In the genomic region with DNA sequence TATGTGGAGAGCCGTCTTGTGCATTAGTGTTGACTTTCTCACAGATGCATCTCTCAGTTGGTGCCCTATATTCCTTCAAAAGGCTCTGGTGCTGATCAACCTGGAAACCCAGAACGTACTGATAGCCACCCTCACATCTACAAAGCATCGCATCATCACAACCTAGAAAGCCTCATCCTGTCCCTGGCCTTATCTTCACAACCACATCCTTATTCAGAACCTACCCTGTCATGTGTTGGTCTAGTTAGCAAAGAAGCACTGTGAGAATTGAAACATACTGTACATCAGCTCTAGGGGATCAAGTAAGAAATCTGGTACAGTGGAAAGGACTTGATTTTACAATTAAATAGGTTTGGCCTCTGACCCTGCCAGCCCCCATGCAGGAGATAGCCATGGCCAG, we compare ENCODE assay signal across 27 mouse cellular contexts. TPM values are rescaled to one million over a fixed set of nuclear protein-coding genes. Genes with fewer than 3 reads are reported as not detected.
DNase-seq lines count a peak whose midpoint lies in the region; ATAC-seq lines count a peak whose summit lies in the region.
"Had no signal": no experiment of that assay in that cellular context is flagged by ENCODE, and none has a peak within 500 bp of the region (broad histone marks: within the 10 kb centered on the region; RNA-seq: fewer than 3 reads in every experiment).

No protein-coding gene starts in this region.

- peak; percentile 99 for ATAC-seq in activated CD4-positive, CD25-positive, alpha-beta regulatory T cell, adult 4 months
- peak; percentile 45; the same call in 1 of the 2 replicates for ATAC-seq in monocyte, adult 5-6 weeks (replicated peaks; ENCODE audit: insufficient number of reproducible peaks, low FRiP score, low TSS enrichment, poor library complexity, severe bottlenecking)
- no peak for ATAC-seq in midbrain, embryonic 16.5 days
- ATAC-seq: forebrain, embryonic 13.5 days had no signal

- no peak overlapping the region for H3K27ac ChIP-seq in midbrain, embryonic 16.5 days (ENCODE audit: low read length)
- H3K27ac ChIP-seq: forebrain, embryonic 13.5 days; gastrocnemius, adult 2 months; heart, embryonic 13.5 days; hindbrain, embryonic 12.5 days; kidney, postnatal 0 days; left cerebral cortex, adult 2 months; liver, embryonic 15.5 days; lung, embryonic 15.5 days had no signal

- intact Hi-C loops in gastrocnemius, postnatal 36 days (cut with DNase I) = no loop called here

- no peak overlapping the region for H3K4me3 ChIP-seq in midbrain, embryonic 16.5 days (ENCODE audit: low read depth, low read length)
- H3K4me3 ChIP-seq: forebrain, embryonic 13.5 days; gastrocnemius, adult 2 months; heart, embryonic 13.5 days; hindbrain, embryonic 12.5 days; left cerebral cortex, adult 2 months; liver, embryonic 15.5 days; lung, embryonic 15.5 days had no signal

- peaks cover 24% of the 10 kb centered on the region for H3K36me3 ChIP-seq in midbrain, embryonic 16.5 days (ENCODE audit: control insufficient read depth, insufficient read depth, low read length)

- 96% methylated on average over 3 of the region's 3 CpGs for WGBS in midbrain, embryonic 16.5 days

- H3K9ac ChIP-seq in midbrain, embryonic 16.5 days (ENCODE audit: low read depth, low read length) = no peak overlapping the region
- H3K9ac ChIP-seq: forebrain, embryonic 13.5 days; heart, embryonic 13.5 days; hindbrain, embryonic 12.5 days; liver, embryonic 15.5 days; lung, embryonic 15.5 days had no signal

- no peaks in the 10 kb centered on the region for H3K9me3 ChIP-seq in midbrain, embryonic 16.5 days (replicated peaks; ENCODE audit: control insufficient read depth, low read length, poor library complexity, severe bottlenecking)
- H3K9me3 ChIP-seq: forebrain, embryonic 13.5 days; heart, embryonic 13.5 days; hindbrain, embryonic 12.5 days; liver, embryonic 15.5 days; lung, embryonic 15.5 days had no signal

- no peaks in the 10 kb centered on the region for H3K27me3 ChIP-seq in midbrain, embryonic 16.5 days (ENCODE audit: control insufficient read depth, insufficient read depth, low read depth, low read length)
- H3K27me3 ChIP-seq: forebrain, embryonic 13.5 days; heart, embryonic 13.5 days; hindbrain, embryonic 12.5 days; liver, embryonic 15.5 days; lung, embryonic 15.5 days had no signal

- no peak overlapping the region for H3K4me2 ChIP-seq in midbrain, embryonic 16.5 days (ENCODE audit: low read length)
- H3K4me2 ChIP-seq: forebrain, embryonic 13.5 days; heart, embryonic 13.5 days; hindbrain, embryonic 12.5 days; liver, embryonic 15.5 days; lung, embryonic 15.5 days had no signal

- no peaks in the 10 kb centered on the region for H3K4me1 ChIP-seq in midbrain, embryonic 16.5 days (ENCODE audit: control insufficient read depth, insufficient read depth, low read length)
- H3K4me1 ChIP-seq: forebrain, embryonic 13.5 days; heart, embryonic 13.5 days; hindbrain, embryonic 12.5 days; liver, embryonic 15.5 days; lung, embryonic 15.5 days had no signal

- DNase-seq in 416B (ENCODE audit: low read depth) = peak; percentile 90
- peak; percentile 87 for DNase-seq in CD4-positive helper T cell, adult 2 months (ENCODE audit: low read depth, low spot score)
- DNase-seq in gastrocnemius, postnatal 36 days = no peak
- no peak for DNase-seq in urinary bladder, postnatal 14 days (ENCODE audit: low spot score)
- DNase-seq: adrenal gland, postnatal 14 days; cerebellum, adult 2 months; cerebellum, postnatal 36 days; gastrocnemius, adult 2 months; heart, postnatal 14 days; kidney, adult 18-20 months; lung, postnatal 36 days; retina, postnatal 1 day; right cerebral cortex, postnatal 4 days; thymus, postnatal 14 days had no signal

RNA-seq across cellular contexts. Expression of a gene that starts 23.8 kb away (rescaled TPM):
- polyA plus RNA-seq in activated CD4-positive, CD25-positive, alpha-beta regulatory T cell, adult 4 months (2017; shearing (Covaris generic)) = not detected
- 0.29 TPM in 1 of 3 replicates, not detected in the others for total RNA-seq in monocyte, adult 5-6 weeks (2017)
- not detected in 2 replicates for polyA plus RNA-seq in midbrain, embryonic 16.5 days (2015; fragmentation: Nextera tagmentation; extraction: Ambion mirVana)
- 100 to 1,000 TPM; 173 to 239 TPM for total RNA-seq in gastrocnemius, postnatal 36 days (2021)
- total RNA-seq: ES-E14; midbrain, postnatal 0 days had no signal
- polyA plus RNA-seq: forebrain, embryonic 13.5 days; hindbrain, embryonic 12.5 days; neural tube, embryonic 11.5 days had no signal

RNA-seq across cellular contexts. Expression of a gene that starts 44.2 kb away (rescaled TPM):
- polyA plus RNA-seq in activated CD4-positive, CD25-positive, alpha-beta regulatory T cell, adult 4 months (2017; shearing (Covaris generic)) = 1,000 to 10,000 TPM; 1,097 to 1,340 TPM
- 334 to 441 TPM (median 351 TPM) in 3 replicates for total RNA-seq in monocyte, adult 5-6 weeks (2017)
- polyA plus RNA-seq in midbrain, embryonic 16.5 days (2015; fragmentation: Nextera tagmentation; extraction: Ambion mirVana) = 59.5 and 69.5 TPM in 2 replicates
- 10 to 100 TPM; 29.8 to 36.9 TPM for total RNA-seq in gastrocnemius, postnatal 36 days (2021)

Comparison
In these comparisons a context has a peak if more than half of its experiments do, and no peak if none do; other contexts are left out.
1. DNase-seq: peak in 416B (single experiment) and CD4-positive helper T cell, adult 2 months (single experiment); none in gastrocnemius, postnatal 36 days (0 of 2) and urinary bladder, postnatal 14 days (single experiment).
2. RNA of a gene that starts 23.8 kb away (total RNA-seq): 173 to 239 TPM in gastrocnemius, postnatal 36 days; 0.29 TPM in monocyte, adult 5-6 weeks; every median in the first group is over 100 times any median in the second.